In the genomic region with DNA sequence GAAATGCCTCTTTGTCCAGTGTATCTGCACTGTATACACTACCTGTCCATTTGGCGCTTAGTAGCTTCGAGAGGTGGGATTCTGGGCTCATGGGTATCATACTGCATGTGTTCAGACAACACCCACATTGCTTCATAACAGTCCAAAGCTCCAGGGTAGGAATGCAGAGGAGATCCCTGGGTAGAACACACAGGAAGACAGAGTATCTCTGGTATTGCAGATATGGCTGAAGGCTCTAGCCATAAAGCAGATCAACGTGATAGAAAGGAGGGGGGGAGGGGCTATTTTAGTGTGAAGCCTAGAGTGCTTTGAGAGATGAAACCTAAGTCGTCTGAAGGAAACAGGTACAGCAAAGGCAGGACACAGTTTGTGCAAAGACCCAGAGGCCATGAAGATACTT, we compare ENCODE assay signal across 24 mouse cellular contexts. TPM values are rescaled to one million over a fixed set of nuclear protein-coding genes. Genes with fewer than 3 reads are reported as not detected.
"Had no signal": no experiment of that assay in that cellular context is flagged by ENCODE, and none has a peak within 500 bp of the region (broad histone marks: within the 10 kb centered on the region; RNA-seq: fewer than 3 reads in every experiment).

No protein-coding gene starts in this region.

- H3K4me1 ChIP-seq: liver, embryonic 13.5 days; neural tube, embryonic 12.5 days; stomach, embryonic 15.5 days had no signal

- H3K9me3 ChIP-seq: kidney, embryonic 15.5 days; limb, embryonic 13.5 days; liver, embryonic 13.5 days; neural tube, embryonic 12.5 days; stomach, embryonic 15.5 days had no signal

- ATAC-seq: lung, postnatal 0 days had no signal

- H3K4me2 ChIP-seq: kidney, embryonic 15.5 days; limb, embryonic 13.5 days; liver, embryonic 13.5 days; neural tube, embryonic 12.5 days; stomach, embryonic 15.5 days had no signal

- H3K36me3 ChIP-seq: kidney, embryonic 15.5 days; limb, embryonic 13.5 days; liver, embryonic 13.5 days; neural tube, embryonic 12.5 days; stomach, embryonic 15.5 days had no signal

- H3K9ac ChIP-seq: kidney, embryonic 15.5 days; limb, embryonic 13.5 days; liver, embryonic 13.5 days; neural tube, embryonic 12.5 days; stomach, embryonic 15.5 days had no signal

- DNase-seq: kidney, adult 2 months; kidney, postnatal 14 days; left cerebral cortex, postnatal 4 days; liver, embryonic 13.5 days; lung, adult 18-20 months; lung, postnatal 36 days; midbrain, embryonic 14.5 days; thymus, adult 2 months; thymus, postnatal 25 days had no signal

- H3K27me3 ChIP-seq: kidney, embryonic 15.5 days; limb, embryonic 13.5 days; liver, embryonic 13.5 days; neural tube, embryonic 12.5 days; stomach, embryonic 15.5 days had no signal

- H3K27ac ChIP-seq: kidney, embryonic 15.5 days; limb, embryonic 13.5 days; liver, embryonic 13.5 days; neural tube, embryonic 12.5 days; stomach, embryonic 15.5 days had no signal

- H3K4me3 ChIP-seq: kidney, embryonic 15.5 days; limb, embryonic 13.5 days; liver, embryonic 13.5 days; neural tube, embryonic 12.5 days; stomach, embryonic 15.5 days had no signal

RNA-seq across cellular contexts. Expression of a gene that starts 6.4 kb away (rescaled TPM):
- total RNA-seq: layer of hippocampus, adult 8-10 months; layer of hippocampus, postnatal 14 days; left cerebral cortex, adult 18-20 months; left cerebral cortex, postnatal 10 days; left cerebral cortex, postnatal 4 days; monocyte, adult 5-6 weeks; neutrophil, adult 5-6 weeks had no signal
- polyA plus RNA-seq: intestine, embryonic 14.5 days; kidney, adult 2 months; kidney, embryonic 15.5 days; large intestine, adult 2 months; limb, embryonic 13.5 days; liver, embryonic 13.5 days; lung, postnatal 0 days; midbrain, embryonic 14.5 days; neural tube, embryonic 12.5 days; spleen, adult 2 months; thymus, adult 2 months; urinary bladder, adult 2 months had no signal
